Mouse (Mus musculus): ENCODE data around the gene Fbln1.

DNA sequence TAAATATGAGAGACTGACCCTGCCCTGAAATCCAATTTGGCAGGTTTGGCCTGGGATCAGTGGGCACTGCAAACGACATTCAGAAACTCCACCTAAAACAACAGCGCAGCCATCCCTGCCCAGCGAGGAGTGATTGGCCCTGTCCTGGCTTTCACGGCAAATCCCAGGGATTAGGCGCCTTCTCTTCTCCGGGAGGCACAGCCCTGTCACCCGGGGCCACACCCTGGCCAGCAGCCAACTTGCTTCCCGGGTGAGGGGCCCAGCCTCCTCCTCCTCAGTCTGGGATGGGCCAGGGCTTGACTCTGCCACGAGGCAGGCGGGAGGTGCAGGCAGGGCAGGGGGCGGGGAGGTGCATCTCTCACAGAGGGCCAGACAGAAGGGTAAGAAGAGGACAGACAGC is 67.2 kb downstream of the Fbln1 start:
- TF ChIP-seq CTCF (IDR thresholded peaks at IDR 0.05; ENCODE audit: low read depth, low read length) (no peak), POLR2A (IDR thresholded peaks at IDR 0.05; ENCODE audit: extremely low read depth, insufficient read depth, low read length) (no peak)
